12 mouse cellular contexts compared by ENCODE assay signal in genomic region chr2:150844798-150845197, GRCm38 (mm10). TPM values are rescaled to one million over a fixed set of nuclear protein-coding genes. Genes with fewer than 3 reads are reported as not detected.
DNase-seq lines count a peak whose midpoint lies in the region; ATAC-seq and TF ChIP-seq lines count a peak whose summit lies in the region.
"Had no signal": no experiment of that assay in that cellular context is flagged by ENCODE, and none has a peak within 500 bp of the region (broad histone marks: within the 10 kb centered on the region; RNA-seq: fewer than 3 reads in every experiment).

No protein-coding gene starts in this region.

- no peaks in the 10 kb centered on the region for H3K27me3 ChIP-seq in spleen, adult 2 months (ENCODE audit: control insufficient read depth, insufficient read depth, low read length)
- H3K27me3 ChIP-seq: forebrain, embryonic 15.5 days; lung, embryonic 15.5 days had no signal

- no peak overlapping the region for H3K4me3 ChIP-seq in spleen, adult 2 months (ENCODE audit: extremely low read depth, insufficient read depth, insufficient read length)
- H3K4me3 ChIP-seq: forebrain, embryonic 15.5 days; lung, embryonic 15.5 days; myocyte had no signal

- TF ChIP-seq CTCF in spleen, adult 2 months (IDR thresholded peaks at IDR 0.05; ENCODE audit: extremely low read depth, insufficient read depth, insufficient read length, insufficient replicate concordance) = no peak

- peaks cover 1% of the 10 kb centered on the region; the same call in 1 of the 2 replicates for H3K36me3 ChIP-seq in spleen, adult 2 months (ENCODE audit: control insufficient read depth, insufficient read depth, low read length)
- H3K36me3 ChIP-seq: forebrain, embryonic 15.5 days; lung, embryonic 15.5 days had no signal

- 30% methylated on average over 1 of the region's 1 CpGs for WGBS in spleen, adult 2 months

- no peak for TF ChIP-seq POLR2A in spleen, adult 2 months (IDR thresholded peaks at IDR 0.05; ENCODE audit: low read depth, low read length)

- H3K4me1 ChIP-seq in spleen, adult 2 months (ENCODE audit: control insufficient read depth, insufficient read depth, insufficient read length) = peaks cover 23% of the 10 kb centered on the region; the same call in 1 of the 2 replicates
- H3K4me1 ChIP-seq: lung, embryonic 15.5 days had no signal

- no peak for ATAC-seq in activated CD4-positive, CD25-positive, alpha-beta regulatory T cell, adult 4 months
- ATAC-seq: forebrain, embryonic 15.5 days had no signal

- peak overlapping the region; percentile 72 for H3K27ac ChIP-seq in spleen, adult 2 months (ENCODE audit: insufficient read depth, low read length)
- H3K27ac ChIP-seq: forebrain, embryonic 15.5 days; lung, embryonic 15.5 days had no signal

- peak; percentile 49 to 79 for DNase-seq in frontal cortex, postnatal 36 days (ENCODE audit: low spot score in 2 of 2)
- DNase-seq in frontal cortex, postnatal 10 days (ENCODE audit: low spot score in 2 of 2) = no peak
- no peak for DNase-seq in spleen, adult 2 months (ENCODE audit: low read depth in 1 of 2, low spot score in 2 of 2)
- no peak for DNase-seq in spleen, adult 18-20 months
- DNase-seq in layer of hippocampus, adult 9-11 months = peak; percentile 91
- peak; percentile 75 for DNase-seq in telencephalon, adult 2 months (ENCODE audit: low read depth, low spot score)
- DNase-seq in cerebellum, adult 9-11 months = no peak
- DNase-seq: heart, postnatal 10 days had no signal

RNA-seq across cellular contexts. Expression of gene Pygb, which starts 58.3 kb away (rescaled TPM):
- 25.7 and 28.9 TPM in 2 replicates for polyA plus RNA-seq in spleen, adult 2 months (2012; rRNA removed)
- polyA plus RNA-seq in activated CD4-positive, CD25-positive, alpha-beta regulatory T cell, adult 4 months (2017; shearing (Covaris generic)) = 10 to 100 TPM; 33.1 to 49.4 TPM

RNA-seq across cellular contexts. Expression of gene Abhd12, which starts 59.7 kb away (rescaled TPM):
- 44.3 and 48.0 TPM in 2 replicates for polyA plus RNA-seq in spleen, adult 2 months (2012; rRNA removed)
- polyA plus RNA-seq in activated CD4-positive, CD25-positive, alpha-beta regulatory T cell, adult 4 months (2017; shearing (Covaris generic)) = 10 to 100 TPM; 14.7 to 15.9 TPM

Comparison
In these comparisons a context has a peak if more than half of its experiments do, and no peak if none do; other contexts are left out.
1. DNase-seq: peak in frontal cortex, postnatal 36 days (2 of 2), layer of hippocampus, adult 9-11 months (single experiment) and telencephalon, adult 2 months (single experiment); none in frontal cortex, postnatal 10 days (0 of 2), spleen, adult 2 months (0 of 2), spleen, adult 18-20 months (0 of 2) and cerebellum, adult 9-11 months (single experiment).